Mouse (Mus musculus) cerebellum, postnatal 25 days (tissue): Measurements from ENCODE around the gene Dok5.

Experiments
- DNase-seq, 2 experiments: peaks; one replicate each; pipeline ENCODE4 v3.0.0; 2021; ENCODE audit warnings: mixed read lengths in 2 of 2

Gene Dok5

DNA sequence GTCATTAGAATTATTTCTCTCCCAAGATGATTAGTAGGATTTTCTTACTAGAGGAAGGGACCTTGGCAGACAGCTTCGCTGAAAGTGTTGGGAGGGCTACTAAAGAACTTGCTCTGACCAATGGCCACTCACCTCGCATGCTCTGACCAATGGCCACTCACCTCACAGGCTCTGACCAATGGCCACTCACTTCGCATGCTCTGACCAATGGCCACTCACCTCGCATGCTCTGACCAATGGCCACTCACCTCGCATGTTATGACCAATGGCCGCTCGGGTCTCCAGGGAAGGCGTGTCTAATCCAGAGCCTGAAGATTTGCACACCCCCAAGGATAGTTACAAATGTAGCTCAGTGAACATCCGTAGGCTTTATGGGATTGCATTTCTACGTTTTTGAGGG lies 131.6 kb downstream of the Dok5 start:
- DNase-seq, result no peak

DNA sequence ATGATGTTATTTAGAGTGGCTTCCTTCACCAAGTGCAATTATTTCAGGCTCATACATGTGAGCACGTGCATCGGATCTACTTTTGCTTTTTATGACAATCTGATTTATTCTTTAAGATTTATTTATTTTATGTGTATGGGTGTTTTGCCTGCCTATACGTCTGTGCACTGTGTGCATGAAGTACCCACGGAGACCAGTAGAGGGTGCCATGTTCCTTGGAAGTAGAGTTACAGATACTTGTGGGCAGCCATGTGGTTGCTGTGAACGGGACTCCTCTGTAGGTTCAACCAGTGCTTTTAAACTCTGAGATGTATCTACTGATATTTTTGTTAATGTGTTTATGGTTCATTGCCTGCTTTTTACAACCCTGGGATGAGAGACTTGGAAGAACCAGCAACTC lies 132.4 kb downstream of the Dok5 start:
- peak in 1 of 2 experiments; percentile 44 for DNase-seq

DNA sequence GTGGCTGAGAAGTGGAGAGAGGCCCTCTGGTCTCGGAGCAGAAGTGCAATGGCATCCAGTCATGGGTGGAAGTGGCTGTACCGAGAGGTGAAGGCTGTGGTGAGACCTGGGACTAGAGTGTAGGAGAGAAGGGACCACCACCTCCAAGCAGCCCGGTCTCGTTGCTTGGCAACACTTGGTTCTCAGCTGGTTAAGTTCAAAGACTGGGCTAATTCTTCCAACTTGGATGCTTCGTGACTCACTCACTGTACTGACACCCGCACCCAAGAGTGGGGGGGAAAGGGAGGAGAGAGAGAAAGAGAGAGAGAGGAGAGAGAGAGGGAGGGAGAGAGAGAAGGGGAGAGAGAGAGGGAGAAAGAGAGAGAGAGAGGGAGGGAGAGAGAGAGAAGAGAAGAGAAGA lies 133.2 kb downstream of the Dok5 start:
- no peak for DNase-seq

DNA sequence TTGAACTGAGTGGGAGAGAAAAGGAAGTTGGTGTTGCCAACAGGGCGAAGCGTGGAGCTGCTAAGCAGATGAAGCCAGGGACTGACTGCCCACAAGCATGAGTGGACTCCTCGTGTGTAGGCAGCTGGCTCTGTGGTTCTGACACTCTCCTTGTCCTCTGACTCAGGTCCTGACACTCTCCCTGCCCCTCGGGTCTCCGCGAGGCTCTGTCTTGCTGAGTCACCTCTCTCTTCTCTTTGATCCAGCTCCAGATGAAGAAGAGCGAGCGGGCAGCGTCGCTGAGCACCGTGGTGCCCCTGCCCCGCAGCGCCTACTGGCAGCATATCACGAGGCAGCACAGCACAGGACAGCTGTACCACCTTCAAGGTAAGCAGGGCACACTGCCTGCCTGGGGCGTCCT lies 139.0 kb downstream of the Dok5 start:
- no peak for DNase-seq

DNA sequence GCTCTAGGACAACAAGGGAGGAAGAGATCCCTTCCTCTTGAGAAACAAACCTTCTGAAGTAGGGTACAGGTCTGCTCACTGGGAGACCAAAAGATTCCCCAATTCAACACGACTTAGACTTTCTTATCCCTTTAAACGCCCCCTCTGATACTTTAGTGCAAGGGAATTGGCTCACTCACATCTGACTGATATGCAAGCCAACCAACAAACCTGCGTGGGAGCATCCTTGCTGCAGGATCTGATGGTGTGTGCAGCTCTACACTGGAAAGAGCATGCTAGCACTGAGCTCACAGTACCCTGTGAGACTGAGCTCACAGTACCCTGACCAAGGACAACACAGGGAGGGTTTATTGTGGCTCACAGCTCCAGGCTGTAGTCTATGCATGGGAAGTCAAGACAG lies 139.9 kb downstream of the Dok5 start:
- DNase-seq, result no peak

DNA sequence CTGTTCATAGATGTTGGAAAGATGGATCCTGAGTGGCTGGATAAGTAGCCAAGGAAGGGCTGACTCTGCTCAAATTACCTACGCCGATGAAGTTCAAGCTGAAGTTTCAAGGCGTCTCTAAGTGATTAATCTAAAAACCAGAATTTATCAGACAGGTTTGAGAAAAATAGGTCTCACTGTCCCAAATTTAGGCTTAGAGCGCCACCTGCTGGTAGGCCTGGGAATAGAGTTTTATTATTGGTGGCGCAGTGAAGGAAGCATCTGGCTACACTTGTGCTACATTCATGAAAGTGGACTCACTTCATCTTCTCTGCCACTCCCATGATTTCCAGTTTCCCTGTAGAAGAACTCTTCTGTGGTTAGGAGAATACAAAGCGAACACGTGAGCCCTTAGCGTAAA lies 141.8 kb downstream of the Dok5 start:
- peak; percentile 86 to 88 for DNase-seq

DNA sequence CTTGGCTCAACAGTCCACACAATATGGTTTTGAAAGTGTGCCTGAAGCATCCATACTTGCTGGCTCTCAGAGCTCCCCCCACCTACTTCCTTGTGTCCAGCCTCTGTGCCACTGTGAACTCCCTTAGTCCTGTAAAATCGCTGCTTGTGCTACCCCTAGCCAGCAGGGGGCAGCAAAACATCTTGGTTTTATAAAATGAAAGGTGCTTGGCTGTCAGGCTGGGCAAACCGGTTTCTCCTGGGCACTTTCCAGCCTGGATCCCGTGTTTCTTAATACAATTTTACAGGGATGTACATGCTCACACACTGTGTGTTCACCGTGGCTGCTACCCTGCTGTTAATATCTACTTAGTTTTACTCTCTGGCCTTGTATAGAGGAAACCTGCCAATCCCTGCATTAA lies 145.9 kb downstream of the Dok5 start:
- peak; percentile 85 to 89 for DNase-seq

DNA sequence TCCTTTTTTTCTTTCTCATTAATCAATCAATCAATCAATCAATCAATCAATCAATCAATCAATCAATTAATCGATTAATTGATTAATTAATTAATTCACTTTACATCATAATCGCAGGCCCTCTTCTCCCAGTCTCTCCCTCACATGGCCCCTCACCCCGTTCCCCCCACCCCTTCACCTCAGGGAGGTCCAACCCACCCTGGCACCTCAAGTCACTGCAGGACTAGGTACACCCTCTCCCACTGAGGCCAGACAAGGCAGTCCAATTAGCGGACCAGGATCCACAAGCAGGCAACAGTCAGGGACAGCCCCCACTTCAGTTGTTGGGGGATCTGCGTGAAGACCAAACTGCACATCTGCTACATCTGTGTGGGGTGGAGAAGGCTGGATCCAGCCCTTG lies 146.3 kb downstream of the Dok5 start:
- no peak for DNase-seq

DNA sequence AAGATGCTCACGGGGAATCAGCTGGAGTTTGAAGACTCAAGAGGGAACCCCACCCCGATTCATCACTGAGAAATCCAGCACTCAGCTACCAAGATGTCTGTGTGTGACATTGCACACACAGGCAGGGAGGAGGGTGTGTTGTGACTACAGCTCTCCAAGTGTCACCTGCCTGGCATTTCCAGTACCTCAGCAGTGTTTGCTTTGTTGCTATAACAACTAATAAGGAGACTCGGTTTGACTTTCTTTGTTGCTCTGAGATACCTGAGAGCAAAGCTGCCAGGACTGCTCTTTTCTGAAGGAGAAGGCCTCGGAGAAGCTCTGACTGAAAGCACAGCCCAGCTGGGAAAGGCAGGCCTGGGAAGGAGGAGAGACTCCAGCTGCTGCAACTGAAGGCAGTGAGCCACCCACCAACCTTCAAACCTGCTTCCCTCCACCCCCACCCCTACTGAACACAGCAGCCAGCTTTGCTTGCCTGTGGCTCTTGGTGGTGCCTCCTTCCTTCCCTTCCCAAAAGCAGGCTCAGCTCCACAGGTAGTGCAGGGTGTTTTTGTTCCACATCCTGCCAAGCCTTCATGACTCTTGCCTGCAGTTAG lies 152.7 kb downstream of the Dok5 start:
- DNase-seq, result no peak

DNA sequence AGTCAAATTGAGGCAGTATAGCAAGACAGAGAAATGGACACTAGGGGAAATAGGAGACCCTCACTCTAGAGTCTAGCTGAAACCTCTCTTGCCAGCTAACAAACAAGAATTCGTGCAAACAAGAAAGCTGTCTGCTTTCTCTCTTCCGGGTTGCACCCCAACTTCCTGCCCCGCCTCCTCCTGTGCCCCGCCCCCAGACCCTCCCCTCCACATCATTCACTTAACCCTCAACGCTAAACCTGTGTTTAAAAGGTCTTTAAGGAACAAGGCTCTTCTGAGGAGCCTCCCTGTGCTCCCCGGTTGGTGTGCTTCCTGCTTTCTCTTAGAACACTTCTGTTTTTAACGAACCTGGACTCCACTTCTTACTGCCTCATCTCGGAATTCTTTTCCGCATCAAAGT lies 156.4 kb downstream of the Dok5 start:
- no peak for DNase-seq

DNA sequence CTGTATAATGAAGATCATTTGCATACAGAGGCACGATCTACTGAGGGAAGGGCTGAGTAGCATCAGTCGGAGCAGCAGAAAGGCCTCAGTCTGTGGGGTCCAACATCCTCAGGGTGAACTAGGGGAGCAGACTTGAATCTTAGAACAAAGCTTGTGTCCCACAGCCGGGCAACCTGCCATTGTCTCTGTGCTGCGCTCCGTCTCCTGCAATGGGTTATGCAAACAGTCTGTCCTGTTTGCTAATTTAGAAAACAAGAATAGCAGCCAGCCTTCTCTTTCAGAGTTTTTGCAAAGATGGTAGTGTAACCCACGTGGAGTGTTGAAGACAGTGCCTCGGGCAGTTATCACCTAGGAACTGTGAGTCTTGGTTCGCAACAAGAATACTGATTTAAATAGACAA lies 163.5 kb downstream of the Dok5 start:
- DNase-seq, result no peak

DNA sequence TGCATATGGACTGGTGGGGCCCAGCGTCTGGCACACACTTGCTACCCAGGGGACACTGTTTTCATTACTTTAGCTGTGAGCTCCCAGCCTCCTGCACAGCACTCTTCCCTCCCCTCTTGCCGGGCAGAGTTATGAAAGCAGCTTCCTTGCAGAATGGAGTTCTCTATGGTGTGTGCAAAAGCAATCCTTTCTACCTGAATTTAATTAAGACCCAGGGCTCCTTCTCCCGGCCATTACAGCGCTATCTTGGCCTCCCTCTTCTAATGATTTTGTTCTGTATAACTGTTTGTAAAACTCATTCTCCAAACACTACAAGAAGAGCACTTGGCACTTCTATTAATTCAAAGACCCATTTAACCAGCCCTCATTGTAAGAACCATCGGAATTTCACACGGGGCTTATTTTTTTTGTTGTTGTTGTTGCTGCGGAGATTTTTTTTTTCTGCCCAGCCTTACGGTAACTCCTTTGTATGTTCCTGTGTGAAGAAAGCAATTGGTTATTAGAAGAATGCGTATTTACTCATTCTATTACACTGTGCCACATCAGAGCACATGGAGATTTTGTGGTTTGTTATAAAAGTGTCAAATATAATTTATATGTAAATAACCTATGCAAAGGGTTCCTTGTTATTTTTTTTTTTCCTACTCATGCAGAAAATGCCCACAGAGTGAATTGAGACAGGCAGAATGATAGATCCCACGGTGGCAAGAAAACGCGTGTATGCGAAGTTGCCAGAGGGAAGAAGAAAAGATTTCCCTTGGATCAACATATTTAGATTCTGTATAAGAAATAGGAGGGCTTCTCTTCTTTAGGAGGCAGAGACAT lies 170.8 kb downstream of the Dok5 start:
- no peak for DNase-seq

DNA sequence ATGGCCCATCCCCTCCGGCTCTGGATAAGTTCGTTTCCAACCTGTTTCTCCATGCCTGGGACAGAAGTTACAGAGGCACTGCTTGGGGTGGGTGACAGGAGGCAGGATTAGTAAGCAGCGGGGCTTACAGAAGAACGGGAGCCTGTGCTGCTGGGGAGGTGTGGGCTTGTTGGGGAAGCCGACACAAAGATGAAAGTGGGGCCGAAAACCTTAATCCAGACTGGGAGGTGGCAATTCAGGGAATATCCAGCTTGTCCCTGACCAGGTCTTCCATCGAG lies 171.4 kb downstream of the Dok5 start:
- no peak for DNase-seq

DNA sequence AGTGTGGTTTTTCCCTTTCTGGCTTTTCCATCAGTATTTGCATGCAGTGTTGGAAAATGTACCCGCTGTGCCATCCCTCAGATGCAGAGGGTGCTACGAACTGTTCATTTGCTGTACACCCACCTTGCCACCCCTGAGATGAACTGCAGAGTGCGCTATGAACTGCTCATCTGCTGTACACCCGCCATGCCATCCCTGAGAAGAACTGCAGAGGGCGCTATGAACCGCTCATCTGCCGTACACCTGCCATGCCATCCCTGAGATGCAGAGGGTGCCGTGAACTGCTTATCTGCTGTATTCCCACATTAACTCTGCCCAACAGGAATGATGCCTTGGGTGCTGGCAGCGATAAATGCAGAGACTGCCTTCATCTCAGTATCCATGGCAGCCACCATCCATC lies 171.8 kb downstream of the Dok5 start:
- DNase-seq, result no peak

DNA sequence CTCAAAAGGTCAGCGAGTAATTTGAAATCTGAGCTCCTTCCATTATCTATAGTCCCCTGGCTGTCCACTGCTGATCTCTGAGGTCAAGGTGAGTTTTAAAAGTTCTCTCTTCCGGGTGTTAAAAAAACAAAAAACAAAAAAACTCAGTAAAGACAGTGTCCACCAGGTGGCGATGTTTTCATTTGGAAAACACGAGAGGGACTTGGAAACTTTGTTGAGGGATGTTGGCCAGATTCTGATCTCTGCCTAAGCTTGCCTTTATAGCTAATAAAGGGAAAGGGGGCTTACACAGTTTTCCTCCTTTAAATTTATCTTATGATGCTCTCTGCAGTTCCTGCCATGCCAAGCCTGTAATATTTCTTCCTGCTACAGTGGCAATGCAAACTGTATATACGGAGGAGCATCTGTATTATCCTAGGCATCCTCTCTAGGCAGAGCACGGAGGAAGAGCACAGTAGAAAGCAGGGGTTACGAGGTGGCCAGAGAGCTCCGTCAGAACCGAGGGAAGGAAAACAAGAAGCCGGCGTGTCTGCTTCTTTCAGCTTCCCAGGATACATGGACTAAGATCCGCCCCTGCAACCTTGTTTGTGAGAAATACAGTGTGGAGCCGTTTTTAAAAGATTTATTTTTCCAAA lies 181.1 kb downstream of the Dok5 start:
- DNase-seq, result peak; percentile 16 to 55

DNA sequence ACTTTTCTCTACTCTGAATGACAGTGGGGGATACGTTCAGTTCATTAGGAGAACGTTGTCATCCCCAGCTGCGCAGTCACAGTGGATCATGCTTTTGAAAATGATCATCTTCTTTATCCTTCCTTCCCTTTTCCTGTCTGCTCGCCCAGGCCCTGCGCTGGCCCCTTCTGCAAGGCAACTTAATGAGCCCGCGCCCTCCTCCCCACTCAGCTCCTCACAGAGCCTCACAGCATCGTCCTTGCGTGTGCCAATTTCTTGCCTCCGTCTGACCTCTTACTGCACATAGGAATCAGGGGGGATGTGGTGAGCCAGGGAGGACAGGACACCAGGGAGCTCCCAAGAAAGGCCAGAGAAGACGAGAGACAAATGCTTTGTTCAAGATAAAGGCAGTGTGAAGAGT lies 182.3 kb downstream of the Dok5 start:
- DNase-seq, result no peak

DNA sequence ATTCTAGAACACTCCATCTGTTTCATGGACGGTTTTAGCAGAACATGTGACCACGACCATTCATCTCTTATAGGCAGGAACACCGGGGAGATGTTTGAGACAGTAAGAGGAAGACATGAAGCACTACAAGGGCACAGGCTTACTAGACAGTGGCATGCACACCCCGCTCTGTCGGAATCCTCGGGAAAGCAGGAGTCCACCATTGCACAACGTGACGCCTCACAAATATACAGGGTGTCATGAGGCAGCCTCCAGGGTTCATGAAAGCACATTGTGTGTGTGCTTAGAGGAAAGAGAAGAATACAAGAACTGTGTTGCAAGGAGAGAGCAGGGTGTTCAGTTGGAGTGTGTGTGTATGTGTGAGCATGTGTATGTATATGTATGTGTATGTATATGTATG lies 184.0 kb downstream of the Dok5 start:
- no peak for DNase-seq

DNA sequence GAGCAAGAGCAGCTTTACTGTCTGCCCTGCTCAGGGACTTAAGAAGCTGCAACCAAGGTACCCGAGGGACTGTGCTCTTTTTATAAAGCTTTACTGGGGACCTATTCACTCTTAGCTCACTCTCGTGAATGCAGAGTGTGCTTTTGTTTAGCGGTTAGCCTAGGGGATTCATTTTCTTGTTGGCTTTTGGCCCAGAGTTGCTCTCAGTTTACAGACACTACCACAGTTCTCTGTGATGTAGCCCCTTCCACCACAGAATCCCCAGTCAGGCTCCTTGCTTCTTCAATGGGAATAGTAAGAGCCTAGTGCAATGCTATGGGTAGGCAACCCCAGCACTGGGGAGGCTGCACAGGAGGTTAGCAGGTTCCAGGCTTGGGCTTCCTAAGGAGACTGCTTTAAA lies 190.7 kb downstream of the Dok5 start:
- DNase-seq, result no peak

DNA sequence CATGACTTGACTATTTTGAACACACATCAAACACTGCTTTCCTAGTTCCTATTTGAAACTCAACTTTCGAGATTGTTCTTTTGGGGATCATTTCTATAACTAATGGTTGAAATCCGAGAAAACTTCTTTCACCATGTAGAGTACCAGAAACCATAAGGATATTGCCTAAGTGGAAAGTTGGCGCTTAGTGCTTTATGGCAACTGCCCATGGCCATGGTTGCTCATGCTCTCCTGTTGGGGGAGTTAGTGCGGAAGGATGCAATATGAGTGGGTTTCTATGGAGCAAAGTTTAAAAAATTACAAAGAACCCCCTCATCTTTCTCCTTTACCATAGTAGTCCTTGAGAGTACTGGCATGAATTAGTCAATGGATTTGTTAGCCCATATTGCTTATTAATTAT lies 192.5 kb downstream of the Dok5 start:
- no peak for DNase-seq

DNA sequence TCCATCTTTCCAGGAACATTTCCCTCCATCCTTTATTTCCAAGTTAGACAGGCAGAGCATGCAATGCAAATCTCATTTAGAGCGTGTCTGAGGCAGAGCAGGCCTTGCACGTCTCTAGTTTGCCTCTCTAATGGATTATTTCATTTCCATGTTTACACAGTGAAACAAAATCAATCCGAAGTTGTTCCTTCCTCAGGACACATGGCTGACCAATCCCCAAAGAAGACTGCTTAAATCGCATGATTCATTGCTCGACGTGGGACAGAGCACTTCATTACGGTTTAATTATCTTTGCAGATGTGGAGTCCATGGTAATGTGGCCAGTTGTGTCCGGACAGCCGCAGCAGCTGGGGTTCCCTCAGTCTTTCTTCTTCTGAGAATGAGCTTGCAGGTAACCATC lies 194.6 kb downstream of the Dok5 start:
- no peak for DNase-seq
